Mouse (Mus musculus) CD4-positive, CD25-positive, alpha-beta regulatory T cell (primary cell): Measurements from ENCODE around the gene Acot2. TPM values are rescaled to one million over a fixed set of nuclear protein-coding genes. Genes with fewer than 3 reads are reported as not detected.

Experiments used
- polyA plus RNA-seq: library from polyadenylated mRNA; unstranded; fragments of 100-300 nt; shearing (Covaris generic); gene quantifications from one replicate; pipeline ENCODE4 v1.2.1, GENCODE M21; 2017

Gene Acot2
- polyA plus RNA-seq, result 5.8 TPM

GRCm38 (mm10) chr12:83987583-83988441 lies at the start of gene Acot2:
TSS of gene Acot2 (plus strand) at chr12:83987861.

GRCm38 (mm10) chr12:83950493-83950839 lies 37.2 kb upstream of the Acot2 start, which contains the start of gene Riox1:
TSS of gene Riox1 (plus strand) at chr12:83950608.

GRCm38 (mm10) chr12:83984752-83985151 lies 2.9 kb upstream of the Acot2 start, which contains the start of gene Heatr4:
TSS of gene Heatr4 (minus strand) at chr12:83984852.

GRCm38 (mm10) chr12:84009171-84009965 lies 21.7 kb downstream of the Acot2 start, which contains the start of gene Acot1:
TSS of gene Acot1 (plus strand) at chr12:84009490.

GRCm38 (mm10) chr12:84038241-84038640 lies 50.6 kb downstream of the Acot2 start, which contains the start of gene Acot4:
TSS of gene Acot4 (plus strand) at chr12:84038379.

GRCm38 (mm10) chr12:84038691-84039111 lies 51.0 kb downstream of the Acot2 start, which contains the start of gene Gm49366:
TSS of gene Gm49366 (plus strand) at chr12:84038935.

Other genes starting within 250 kb of the Acot2 start
- 0.05 TPM for gene Papln, start 224.2 kb upstream of the Acot2 start, polyA plus RNA-seq
- gene Numb, start 65.9 kb upstream of the Acot2 start, polyA plus RNA-seq, result 43.1 TPM
- gene Riox1, start 37.3 kb upstream of the Acot2 start, polyA plus RNA-seq, result 31.7 TPM
- not detected for gene Heatr4, start 3.0 kb upstream of the Acot2 start, polyA plus RNA-seq
- gene Acot1, start 21.6 kb downstream of the Acot2 start, polyA plus RNA-seq, result not detected
- gene Acot4, start 50.5 kb downstream of the Acot2 start, polyA plus RNA-seq, result 0.12 TPM
- not detected for gene Gm49366, start 51.1 kb downstream of the Acot2 start, polyA plus RNA-seq
- gene Acot3, start 64.3 kb downstream of the Acot2 start, polyA plus RNA-seq, result not detected
- gene Acot5, start 81.5 kb downstream of the Acot2 start, polyA plus RNA-seq, result not detected
- 4.3 TPM for gene Acot6, start 112.8 kb downstream of the Acot2 start, polyA plus RNA-seq
- 0.37 TPM for gene Dnal1, start 126.5 kb downstream of the Acot2 start, polyA plus RNA-seq
- gene Pnma1, start 160.6 kb downstream of the Acot2 start, polyA plus RNA-seq, result 0.14 TPM
- 23.7 TPM for gene Elmsan1, start 231.0 kb downstream of the Acot2 start, polyA plus RNA-seq